In the genomic region with DNA sequence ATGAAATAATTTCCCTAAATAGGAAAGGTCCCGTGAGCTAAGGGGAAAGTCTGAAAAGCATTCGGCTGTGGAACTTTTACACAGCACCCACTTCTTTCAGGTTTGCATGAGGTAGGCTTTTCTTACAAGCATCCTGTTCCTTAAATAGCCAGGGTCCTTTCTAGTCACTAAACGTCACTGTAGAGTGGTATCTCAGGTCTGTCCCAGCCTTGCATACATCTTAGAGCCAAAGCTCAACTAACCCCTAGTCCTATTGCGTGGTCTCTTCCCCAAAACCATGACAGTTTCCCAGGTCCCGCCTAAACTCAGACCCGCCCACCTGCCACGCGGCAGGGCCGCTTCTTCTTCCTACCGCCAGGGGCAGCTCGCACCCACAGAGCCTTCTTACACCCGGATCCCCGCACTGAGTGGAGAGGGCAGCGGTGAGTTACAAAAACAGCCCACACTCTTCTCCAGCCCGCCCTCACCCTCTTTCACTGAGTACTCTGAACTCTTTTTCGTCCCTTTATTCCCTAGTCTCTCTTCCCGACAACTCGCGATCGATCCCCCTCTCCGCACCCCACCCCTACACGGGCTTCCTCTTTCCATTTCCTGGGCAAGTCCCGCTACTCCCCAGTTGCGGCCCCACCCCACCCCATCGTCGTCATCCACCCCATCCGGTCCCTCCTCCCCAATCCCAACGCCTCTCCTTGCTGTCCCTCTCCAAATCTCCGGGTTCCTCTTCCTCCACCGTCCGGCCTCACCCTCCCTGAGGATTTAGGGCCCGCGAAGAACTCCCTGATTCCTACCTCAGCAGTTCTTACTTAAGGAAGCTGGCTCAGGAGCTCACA, we compare ENCODE assay signal across 8 mouse cellular contexts. TPM values are rescaled to one million over a fixed set of nuclear protein-coding genes. Genes with fewer than 3 reads are reported as not detected.
DNase-seq lines count a peak whose midpoint lies in the region; ATAC-seq and TF ChIP-seq lines count a peak whose summit lies in the region.

A gene (plus strand): TSS at position 170 of the 830 bp plus-strand sequence.

- H3K4me3 ChIP-seq in embryonic facial prominence, embryonic 12.5 days = peak within 1 kb of the TSS; percentile 49
- peak within 1 kb of the TSS; percentile 66 for H3K4me3 ChIP-seq in heart, adult 2 months
- peak within 1 kb of the TSS; percentile 64 for H3K4me3 ChIP-seq in liver, embryonic 11.5 days (ENCODE audit: low read depth, low read length)

- peaks cover 23% of the 10 kb centered on the region for H3K4me1 ChIP-seq in embryonic facial prominence, embryonic 12.5 days
- peaks cover 13% of the 10 kb centered on the region for H3K4me1 ChIP-seq in heart, adult 2 months (ENCODE audit: control insufficient read depth, insufficient read depth, low read length)
- H3K4me1 ChIP-seq in liver, embryonic 11.5 days (replicated peaks; ENCODE audit: control insufficient read depth, insufficient read depth, low read length) = peaks cover 21% of the 10 kb centered on the region

- no peaks in the 10 kb centered on the region for H3K9me3 ChIP-seq in embryonic facial prominence, embryonic 12.5 days
- no peaks in the 10 kb centered on the region for H3K9me3 ChIP-seq in liver, embryonic 11.5 days (ENCODE audit: control insufficient read depth, low read length)

- peaks cover 15% of the 10 kb centered on the region for H3K36me3 ChIP-seq in embryonic facial prominence, embryonic 12.5 days
- H3K36me3 ChIP-seq in heart, adult 2 months (ENCODE audit: control insufficient read depth, insufficient read depth, low read length) = no peaks in the 10 kb centered on the region
- peaks cover 3% of the 10 kb centered on the region; the same call in 1 of the 2 replicates for H3K36me3 ChIP-seq in liver, embryonic 11.5 days (ENCODE audit: control insufficient read depth, insufficient read depth, low read length)
- H3K36me3 ChIP-seq in splenic B cell, adult 2 months (ENCODE audit: control insufficient read depth, insufficient read depth, low read length, poor library complexity, severe bottlenecking) = no peaks in the 10 kb centered on the region

- TF ChIP-seq POLR2A in heart, adult 2 months (IDR thresholded peaks at IDR 0.05; ENCODE audit: insufficient read depth, low read depth, low read length) = peak; percentile 92

- H3K27ac ChIP-seq in embryonic facial prominence, embryonic 12.5 days = peak within 1 kb of the TSS; percentile 82
- peak within 1 kb of the TSS; percentile 97 for H3K27ac ChIP-seq in heart, adult 2 months
- peak within 1 kb of the TSS; percentile 79 for H3K27ac ChIP-seq in liver, embryonic 11.5 days (ENCODE audit: low read depth, low read length)

- peak within 1 kb of the TSS; percentile 65 for H3K4me2 ChIP-seq in embryonic facial prominence, embryonic 12.5 days (replicated peaks)
- H3K4me2 ChIP-seq in liver, embryonic 11.5 days = peak within 1 kb of the TSS; percentile 79

- H3K27me3 ChIP-seq in embryonic facial prominence, embryonic 12.5 days = no peaks in the 10 kb centered on the region
- no peaks in the 10 kb centered on the region for H3K27me3 ChIP-seq in heart, adult 2 months (ENCODE audit: control insufficient read depth, insufficient read depth, low read length)
- peaks cover 5% of the 10 kb centered on the region; the same call in 1 of the 2 replicates for H3K27me3 ChIP-seq in liver, embryonic 11.5 days (replicated peaks; ENCODE audit: control insufficient read depth, insufficient read depth, low read length)
- no peaks in the 10 kb centered on the region for H3K27me3 ChIP-seq in splenic B cell, adult 2 months (ENCODE audit: control insufficient read depth, insufficient read depth, low read length, poor library complexity, severe bottlenecking)

- ATAC-seq in embryonic facial prominence, embryonic 12.5 days (ENCODE audit: insufficient number of reproducible peaks, insufficient read depth, low FRiP score, low TSS enrichment) = peak; percentile 80
- ATAC-seq in liver, embryonic 11.5 days (replicated peaks; ENCODE audit: low FRiP score) = peak; percentile 85
- peak; percentile 78 for ATAC-seq in monocyte, adult 5-6 weeks (replicated peaks; ENCODE audit: insufficient number of reproducible peaks, low FRiP score, low TSS enrichment, poor library complexity, severe bottlenecking)

- intact Hi-C loops in heart, adult 2 months (cut with DNase I) = loop anchor here (1.0 to 5.0 kb wide), 6 partner anchors 12 to 251 kb away; a partner anchor contains a TSS

- DNase-seq in B cell, adult 2 months = peak; percentile 82 to 84
- DNase-seq in adrenal gland, postnatal 25 days = peak; percentile 86
- peak; percentile 90 to 92 for DNase-seq in heart, adult 2 months
- DNase-seq in kidney, adult 18-20 months = peak; percentile 85
- DNase-seq in liver, embryonic 11.5 days (ENCODE audit: low spot score) = peak; percentile 90
- peak; percentile 89 for DNase-seq in splenic B cell, adult 2 months (ENCODE audit: low read depth, low spot score)

- no peaks in the 10 kb centered on the region for H3K79me2 ChIP-seq in heart, adult 2 months (replicated peaks; ENCODE audit: control insufficient read depth, insufficient read depth, low read length)

- peak; percentile 10; the same call in 1 of the 2 replicates for TF ChIP-seq EP300 in heart, adult 2 months (IDR thresholded peaks at IDR 0.05; ENCODE audit: insufficient read depth, low read depth, low read length)

- 3% methylated on average over 33 of the region's 33 CpGs for WGBS in embryonic facial prominence, embryonic 12.5 days
- 2% methylated on average over 33 of the region's 33 CpGs for WGBS in heart, adult 2 months
- 3% methylated on average over 33 of the region's 33 CpGs for WGBS in liver, embryonic 11.5 days

- TF ChIP-seq CTCF in heart, adult 2 months (IDR thresholded peaks at IDR 0.05) = peak; percentile 94

- H3K9ac ChIP-seq in embryonic facial prominence, embryonic 12.5 days = peak within 1 kb of the TSS; percentile 57
- peak within 1 kb of the TSS; percentile 82 for H3K9ac ChIP-seq in heart, adult 2 months (ENCODE audit: low read depth, low read length)
- H3K9ac ChIP-seq in liver, embryonic 11.5 days (ENCODE audit: low read depth, low read length) = peak within 1 kb of the TSS; percentile 83

RNA-seq across cellular contexts. Expression of the gene that starts here (rescaled TPM):
- total RNA-seq in adrenal gland, postnatal 25 days (2021) = 32.3 and 43.2 TPM in 2 replicates
- polyA plus RNA-seq in embryonic facial prominence, embryonic 12.5 days (2016; fragmentation: Nextera tagmentation; extraction: Ambion mirVana) = 23.0 and 24.4 TPM in 2 replicates
- total RNA-seq in heart, adult 2 months (2021) = 1 to 10 TPM; 4.0 to 5.8 TPM
- 13.0 and 14.1 TPM in 2 replicates for polyA plus RNA-seq in heart, adult 2 months (2012; rRNA removed)
- polyA plus RNA-seq in liver, embryonic 11.5 days (2014; fragmentation: Nextera tagmentation; extraction: Ambion mirVana) = 13.1 and 13.2 TPM in 2 replicates
- 10.6 to 14.2 TPM (median 13.8 TPM) in 3 replicates for total RNA-seq in monocyte, adult 5-6 weeks (2017)

Comparison
In these comparisons a context has a peak if more than half of its experiments do, and no peak if none do; other contexts are left out.
1. Peak in every context shown above with its lines: DNase-seq, ATAC-seq, H3K4me3 ChIP-seq and H3K27ac ChIP-seq.